Mouse (Mus musculus): ENCODE measurements around the gene Zfp341. TPM values are rescaled to one million over a fixed set of nuclear protein-coding genes. Genes with fewer than 3 reads are reported as not detected.

Gene Zfp341
- polyA plus RNA-seq, 1 experiment from 2014 or later = 1.0 TPM

DNA sequence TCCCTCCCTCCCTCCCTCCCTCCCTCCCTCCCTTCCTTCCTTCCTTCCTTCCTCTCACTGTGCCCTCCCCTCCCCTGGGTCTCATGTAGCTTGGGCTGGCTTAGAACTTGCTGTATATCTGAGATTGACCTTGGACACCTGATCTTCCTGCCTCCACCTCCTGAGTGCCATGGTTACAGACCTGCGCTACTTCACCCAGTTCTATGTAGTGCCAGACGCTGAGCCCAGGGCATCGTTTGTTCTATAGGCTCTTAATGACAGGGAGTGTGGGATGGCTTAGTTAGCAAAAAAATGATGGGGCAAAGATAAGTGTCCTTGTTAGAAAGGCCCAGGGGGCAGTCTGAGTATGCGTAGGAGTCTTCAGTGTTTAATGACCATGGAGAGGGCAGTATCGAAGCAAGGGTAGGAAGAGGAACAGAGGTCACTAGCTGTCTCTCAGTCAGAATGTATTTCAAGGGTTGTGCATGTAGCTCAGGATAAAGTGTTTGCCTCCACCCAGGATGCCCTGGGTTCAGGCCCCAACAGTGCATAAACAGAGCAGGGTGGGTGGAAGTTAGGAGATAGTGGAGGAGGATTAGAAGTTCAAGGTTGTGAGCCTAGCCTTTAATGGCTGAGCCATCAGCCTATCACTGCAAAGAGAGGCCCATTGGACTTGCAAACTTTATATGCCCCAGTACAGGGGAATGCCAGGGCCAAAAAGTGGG is 20.1 kb downstream of the Zfp341 start:
- Histone ChIP-seq H3K9me3 (ENCODE audit: low read depth, low read length) (no peaks in the 10 kb centered on the region), H3K27me3 (ENCODE audit: insufficient read depth, low read length) (no peaks in the 10 kb centered on the region), H3K9ac (no peak overlapping the region), H3K4me3 (ENCODE audit: low read depth, low read length) (no peak overlapping the region), H3K4me2 (no peak overlapping the region), H3K36me3 (ENCODE audit: insufficient read depth) (peaks cover 30% of the 10 kb centered on the region), H3K27ac (ENCODE audit: low read depth) (no peak overlapping the region), H3K4me1 (ENCODE audit: insufficient read depth) (no peaks in the 10 kb centered on the region)
- 74% methylated on average over 5 of the region's 5 CpGs for WGBS
- no peak for DNase-seq
- no peak for ATAC-seq (ENCODE audit: insufficient read depth)
- TF ChIP-seq CTCF (IDR thresholded peaks at IDR 0.05; ENCODE audit: low read depth) = no peak

DNA sequence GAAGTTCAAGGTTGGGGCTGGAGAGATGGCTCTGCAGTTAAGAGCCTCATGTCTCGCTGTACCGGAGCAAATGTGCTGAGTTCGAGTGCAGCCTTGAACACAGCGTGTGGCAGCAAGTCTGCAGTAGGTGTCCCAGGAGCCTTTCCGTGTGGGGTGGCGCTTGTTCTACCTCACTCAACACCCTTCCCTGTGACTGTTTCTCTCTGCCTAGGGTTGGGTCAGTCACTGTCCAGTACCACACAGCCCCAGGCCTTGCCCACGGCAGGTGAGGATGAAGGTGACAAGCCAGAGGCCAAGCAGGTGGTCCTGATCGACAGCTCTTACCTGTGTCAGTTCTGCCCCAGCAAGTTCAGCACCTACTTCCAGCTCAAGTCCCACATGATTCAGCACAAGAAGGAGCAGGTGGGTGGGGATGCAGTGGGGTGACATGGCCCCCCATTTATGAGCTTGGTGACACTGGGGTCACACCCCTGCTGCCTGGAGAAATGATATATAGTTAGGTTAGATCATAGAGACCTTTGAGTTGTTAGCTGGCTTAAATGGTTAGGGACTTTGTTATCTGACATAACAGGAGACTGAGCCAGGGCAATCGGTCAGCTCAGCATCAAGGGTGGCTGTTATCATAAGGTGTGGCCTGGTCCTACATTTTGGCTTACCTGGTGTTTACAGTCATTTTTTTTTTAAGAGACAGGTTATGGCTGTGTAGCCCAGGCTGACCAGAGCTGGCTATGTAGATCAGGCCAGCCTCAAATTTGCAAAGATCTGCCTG is 21.0 kb downstream of the Zfp341 start:
- ATAC-seq (ENCODE audit: insufficient read depth) (no peak), DNase-seq (no peak)
- H3K27ac ChIP-seq (ENCODE audit: low read depth) = no peak overlapping the region
- no peak overlapping the region for H3K4me2 ChIP-seq
- H3K27me3 ChIP-seq (ENCODE audit: insufficient read depth, low read length) = no peaks in the 10 kb centered on the region
- H3K9ac ChIP-seq = no peak overlapping the region
- H3K4me3 ChIP-seq (ENCODE audit: low read depth, low read length) = no peak overlapping the region
- no peak for TF ChIP-seq CTCF (IDR thresholded peaks at IDR 0.05; ENCODE audit: low read depth)
- 90% methylated on average over 9 of the region's 9 CpGs for WGBS
- H3K36me3 ChIP-seq (ENCODE audit: insufficient read depth) = peaks cover 29% of the 10 kb centered on the region
- H3K9me3 ChIP-seq (ENCODE audit: low read depth, low read length) = no peaks in the 10 kb centered on the region
- H3K4me1 ChIP-seq (ENCODE audit: insufficient read depth) = no peaks in the 10 kb centered on the region

DNA sequence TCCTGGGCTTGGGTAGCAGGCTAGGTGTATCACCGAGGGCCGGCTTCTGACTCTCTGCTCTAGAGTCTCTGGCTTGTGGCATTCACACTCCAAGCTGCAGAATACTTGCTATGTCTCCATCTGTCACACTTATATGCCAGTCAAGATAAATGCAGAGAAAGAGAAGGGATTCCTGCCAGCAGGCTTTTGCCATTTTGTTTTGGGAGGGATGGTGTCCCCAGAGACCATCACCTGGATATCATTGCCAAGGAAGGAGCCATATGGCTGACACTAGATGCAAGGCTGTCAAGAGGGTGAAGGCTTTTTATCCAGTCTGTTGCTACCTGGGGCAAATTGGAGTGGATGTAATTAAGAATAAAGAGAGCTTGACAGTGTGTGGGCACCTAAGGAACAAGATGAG is 22.7 kb downstream of the Zfp341 start:
- Histone ChIP-seq H3K4me2 (no peak overlapping the region), H3K27ac (ENCODE audit: low read depth) (no peak overlapping the region), H3K27me3 (ENCODE audit: insufficient read depth, low read length) (no peaks in the 10 kb centered on the region), H3K9me3 (ENCODE audit: low read depth, low read length) (no peaks in the 10 kb centered on the region), H3K4me3 (ENCODE audit: low read depth, low read length) (no peak overlapping the region), H3K4me1 (ENCODE audit: insufficient read depth) (no peaks in the 10 kb centered on the region), H3K9ac (no peak overlapping the region), H3K36me3 (ENCODE audit: insufficient read depth) (peaks cover 18% of the 10 kb centered on the region)
- DNase-seq (no peak), ATAC-seq (ENCODE audit: insufficient read depth) (no peak)
- TF ChIP-seq CTCF (IDR thresholded peaks at IDR 0.05; ENCODE audit: low read depth) = no peak
- 97% methylated on average over 2 of the region's 2 CpGs for WGBS

DNA sequence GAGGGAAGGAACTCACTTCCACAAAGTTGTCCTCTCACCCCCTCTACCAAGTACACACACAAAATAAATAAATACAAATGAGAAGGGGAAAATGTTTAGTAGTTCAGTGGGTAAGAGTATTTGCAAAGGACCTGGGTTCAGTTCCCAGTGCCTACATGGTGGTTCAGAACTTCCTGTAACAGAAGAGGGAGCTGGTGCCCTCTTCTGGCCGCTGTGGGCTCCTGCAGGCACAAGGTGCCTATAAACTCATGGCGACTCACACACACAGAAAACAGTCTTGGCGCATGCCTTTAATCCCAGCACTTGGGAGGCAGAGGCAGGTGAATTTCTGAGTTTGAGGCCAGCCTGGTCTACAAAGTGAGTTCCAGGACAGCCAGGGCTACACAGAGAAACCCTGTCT is 25.4 kb downstream of the Zfp341 start:
- WGBS = 92% methylated on average over 3 of the region's 3 CpGs

DNA sequence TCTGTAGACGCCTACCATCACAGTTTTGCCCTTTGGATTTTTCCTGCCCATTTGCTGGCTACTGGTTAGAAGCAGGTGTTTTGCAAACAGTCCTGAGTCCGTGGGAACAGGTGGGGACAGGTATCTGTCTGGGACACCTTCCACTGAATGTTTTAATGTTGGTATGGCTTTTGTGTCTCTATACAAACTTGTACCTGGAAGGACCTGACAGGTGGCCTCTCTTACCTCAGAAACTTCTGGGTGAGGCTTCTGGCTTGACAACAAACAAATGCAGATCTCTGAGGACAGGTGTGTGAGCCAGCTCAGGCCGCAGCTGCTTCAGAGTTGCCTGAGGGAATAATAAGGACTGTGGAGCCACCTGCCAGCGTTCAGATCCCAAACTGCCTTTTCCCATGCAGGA is 26.0 kb downstream of the Zfp341 start:
- H3K4me1 ChIP-seq (ENCODE audit: insufficient read depth) = no peaks in the 10 kb centered on the region
- H3K9me3 ChIP-seq (ENCODE audit: low read depth, low read length) = no peaks in the 10 kb centered on the region
- TF ChIP-seq CTCF (IDR thresholded peaks at IDR 0.05; ENCODE audit: low read depth) = no peak
- H3K9ac ChIP-seq = no peak overlapping the region
- DNase-seq = no peak
- no peaks in the 10 kb centered on the region for H3K27me3 ChIP-seq (ENCODE audit: insufficient read depth, low read length)
- no peak overlapping the region for H3K4me2 ChIP-seq
- H3K4me3 ChIP-seq (ENCODE audit: low read depth, low read length) = no peak overlapping the region
- no peak overlapping the region for H3K27ac ChIP-seq (ENCODE audit: low read depth)
- ATAC-seq (ENCODE audit: insufficient read depth) = no peak
- 85% methylated on average over 4 of the region's 4 CpGs for WGBS
- peaks cover 16% of the 10 kb centered on the region for H3K36me3 ChIP-seq (ENCODE audit: insufficient read depth)

More for the DNA sequence above, 25.4 kb downstream of the Zfp341 start:
- ATAC-seq (ENCODE audit: insufficient read depth) = no peak
- Histone ChIP-seq H3K9ac (no peak overlapping the region), H3K36me3 (ENCODE audit: insufficient read depth) (peaks cover 12% of the 10 kb centered on the region), H3K27ac (ENCODE audit: low read depth) (no peak overlapping the region), H3K27me3 (ENCODE audit: insufficient read depth, low read length) (no peaks in the 10 kb centered on the region), H3K4me1 (ENCODE audit: insufficient read depth) (no peaks in the 10 kb centered on the region), H3K9me3 (ENCODE audit: low read depth, low read length) (no peaks in the 10 kb centered on the region), H3K4me2 (no peak overlapping the region), H3K4me3 (ENCODE audit: low read depth, low read length) (no peak overlapping the region)
- TF ChIP-seq CTCF (IDR thresholded peaks at IDR 0.05; ENCODE audit: low read depth) = 0 out of 2 replicates have a peak, but pooled peaks have one; percentile 20
- DNase-seq = no peak

DNA sequence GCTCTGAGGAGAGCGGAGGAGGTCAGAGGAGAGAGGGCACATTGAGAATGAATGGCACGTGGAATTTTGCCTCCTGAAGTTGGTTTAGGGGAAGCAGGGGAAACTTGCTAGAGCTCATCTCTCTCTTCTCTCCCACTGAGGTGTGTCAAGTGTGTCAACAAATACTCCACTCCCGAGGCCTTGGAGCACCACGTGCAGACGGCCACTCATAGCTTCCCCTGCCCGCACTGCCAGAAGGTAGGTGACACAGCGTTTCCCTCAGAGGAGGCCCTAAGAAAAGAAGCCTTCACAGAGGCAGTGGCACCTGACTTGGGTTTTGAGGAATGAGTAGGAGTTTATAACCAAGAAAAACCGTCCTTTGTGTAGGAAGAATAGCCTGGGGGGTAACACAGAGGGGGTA is 28.1 kb downstream of the Zfp341 start:
- Histone ChIP-seq H3K4me2 (no peak overlapping the region), H3K27me3 (ENCODE audit: insufficient read depth, low read length) (no peaks in the 10 kb centered on the region), H3K9me3 (ENCODE audit: low read depth, low read length) (no peaks in the 10 kb centered on the region), H3K27ac (ENCODE audit: low read depth) (no peak overlapping the region), H3K4me3 (ENCODE audit: low read depth, low read length) (no peak overlapping the region), H3K4me1 (ENCODE audit: insufficient read depth) (no peaks in the 10 kb centered on the region), H3K9ac (no peak overlapping the region), H3K36me3 (ENCODE audit: insufficient read depth) (peaks cover 30% of the 10 kb centered on the region)
- no peak for ATAC-seq (ENCODE audit: insufficient read depth)
- TF ChIP-seq CTCF (IDR thresholded peaks at IDR 0.05; ENCODE audit: low read depth) = no peak
- WGBS = 59% methylated on average over 8 of the region's 8 CpGs
- DNase-seq = peak; percentile 10

DNA sequence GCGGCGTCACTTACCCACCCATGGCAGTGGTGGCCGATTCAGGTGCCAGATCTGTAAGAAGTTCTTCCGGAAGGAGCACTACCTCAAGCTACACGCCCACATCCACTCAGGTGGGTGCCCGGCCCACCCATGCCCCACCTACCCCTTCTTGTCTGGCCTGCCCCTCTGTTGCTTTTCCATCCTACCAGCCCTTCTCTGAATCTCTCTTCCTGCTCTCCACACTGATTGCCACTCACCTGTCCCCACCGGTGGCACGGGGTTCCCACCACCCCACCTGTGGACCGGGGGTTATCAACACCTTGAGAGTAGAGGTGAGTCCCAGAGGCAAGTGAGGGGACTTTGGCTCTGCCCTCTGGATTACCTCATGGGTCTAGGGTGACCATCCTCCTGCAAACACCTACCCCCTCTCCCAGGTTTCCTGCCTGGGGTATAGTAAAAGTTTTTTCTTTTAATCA is 28.9 kb downstream of the Zfp341 start:
- Histone ChIP-seq H3K4me3 (ENCODE audit: low read depth, low read length) (no peak overlapping the region), H3K36me3 (ENCODE audit: insufficient read depth) (peaks cover 30% of the 10 kb centered on the region), H3K27me3 (ENCODE audit: insufficient read depth, low read length) (no peaks in the 10 kb centered on the region), H3K4me2 (no peak overlapping the region), H3K9ac (no peak overlapping the region), H3K4me1 (ENCODE audit: insufficient read depth) (no peaks in the 10 kb centered on the region), H3K27ac (ENCODE audit: low read depth) (no peak overlapping the region), H3K9me3 (ENCODE audit: low read depth, low read length) (no peaks in the 10 kb centered on the region)
- no peak for TF ChIP-seq CTCF (IDR thresholded peaks at IDR 0.05; ENCODE audit: low read depth)
- no peak for ATAC-seq (ENCODE audit: insufficient read depth)
- no peak for DNase-seq
- WGBS = 82% methylated on average over 9 of the region's 9 CpGs
